Mouse (Mus musculus) hindbrain, embryonic 11.5 days (tissue): ENCODE data around the gene P2rx1. TPM values are rescaled to one million over a fixed set of nuclear protein-coding genes. Genes with fewer than 3 reads are reported as not detected.

Experiments used
- ATAC-seq: fragments of 200-750 bp; cut with Nextera tagmentation; 2 replicates; pipeline ENCODE4 v1.8.0; 2017; ENCODE audit warnings: mild to moderate bottlenecking, moderate TSS enrichment, moderate library complexity; ENCODE audit not compliant: low FRiP score
- DNase-seq: peaks from one replicate; pipeline ENCODE4 v3.0.0-alpha.2; 2015; ENCODE audit warnings: low spot score
- H3K27ac ChIP-seq: fragments of 300-500 bp; sonication (generic); 2 replicates; pipeline ENCODE4 v1.5.1; 2014; ENCODE audit warnings: mild to moderate bottlenecking, low read depth, low read length
- H3K27me3 ChIP-seq: fragments of 300-500 bp; sonication (generic); 2 replicates; pipeline ENCODE4 v1.6.1; 2014; ENCODE audit warnings: mild to moderate bottlenecking, low read length, moderate library complexity, mixed read lengths; ENCODE audit not compliant: control insufficient read depth, insufficient read depth
- H3K36me3 ChIP-seq: fragments of 300-500 bp; sonication (generic); 2 replicates; pipeline ENCODE4 v1.6.1; 2014; ENCODE audit warnings: mild to moderate bottlenecking, low read length, moderate library complexity, mixed read lengths; ENCODE audit not compliant: control insufficient read depth, insufficient read depth
- H3K4me1 ChIP-seq: fragments of 300-500 bp; sonication (generic); replicated peaks from 2 replicates; pipeline ENCODE4 v1.6.1; 2014; ENCODE audit warnings: low read length, mixed read lengths; ENCODE audit not compliant: control insufficient read depth, insufficient read depth
- H3K4me2 ChIP-seq: fragments of 300-500 bp; sonication (generic); replicated peaks from 2 replicates; pipeline ENCODE4 v1.6.1; 2014; ENCODE audit warnings: mild to moderate bottlenecking, low read depth, low read length
- H3K4me3 ChIP-seq: fragments of 300-500 bp; sonication (generic); 2 replicates; pipeline ENCODE4 v1.5.1; 2014; ENCODE audit warnings: low read depth, low read length
- H3K9ac ChIP-seq: fragments of 300-500 bp; sonication (generic); 2 replicates; pipeline ENCODE4 v1.6.1; 2014; ENCODE audit warnings: low read depth, low read length
- H3K9me3 ChIP-seq: fragments of 300-500 bp; sonication (generic); 2 replicates; pipeline ENCODE4 v1.6.1; 2016; ENCODE audit warnings: low read length; ENCODE audit not compliant: control insufficient read depth
- WGBS: fragments of 180-500 bp; shearing (Covaris S2); extraction: QIAGEN DNeasy Blood & Tissue Kit; methylation state at CpG from one replicate; pipeline ENCODE4 v1.1.7; 2014; 5-methylcytosine and 5-hydroxymethylcytosine counted together
- polyA plus RNA-seq: library from polyadenylated mRNA; unstranded; fragments of >200 nt; fragmentation: Nextera tagmentation; extraction: Ambion mirVana; gene quantifications from 2 replicates; pipeline ENCODE4 v1.2.1, GENCODE M21; 2014

The P2rx1 gene
- polyA plus RNA-seq, 1 experiment from 2014 or later = 2.4 TPM

DNA sequence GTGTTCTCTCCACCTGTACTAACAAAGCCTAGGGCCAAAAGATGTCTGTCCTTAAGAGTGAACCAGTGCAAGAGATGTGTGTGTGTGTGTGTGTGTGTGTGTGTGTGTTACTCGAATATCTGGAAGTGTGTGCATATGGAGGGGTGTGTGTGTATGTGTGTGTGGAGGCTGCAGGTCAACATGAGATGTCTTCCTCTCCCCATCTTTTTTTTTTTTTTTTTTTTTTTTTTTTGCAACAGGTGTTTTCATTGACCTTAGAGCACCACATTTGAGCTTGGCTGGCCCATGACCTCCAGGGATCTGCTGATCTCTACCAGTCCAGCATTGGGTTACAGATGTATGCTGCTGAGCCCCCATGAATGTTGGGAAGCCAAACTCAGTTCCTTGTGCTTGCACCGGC lies 2.1 kb upstream of the P2rx1 start:
- Histone ChIP-seq H3K9ac (no peak overlapping the region), H3K36me3 (no peaks in the 10 kb centered on the region), H3K4me2 (no peak overlapping the region), H3K4me3 (no peak overlapping the region), H3K4me1 (no peaks in the 10 kb centered on the region), H3K9me3 (no peaks in the 10 kb centered on the region), H3K27me3 (no peaks in the 10 kb centered on the region), H3K27ac (no peak overlapping the region)
- no peak for ATAC-seq
- 94% methylated on average over 2 of the region's 2 CpGs for WGBS
- no peak for DNase-seq

DNA sequence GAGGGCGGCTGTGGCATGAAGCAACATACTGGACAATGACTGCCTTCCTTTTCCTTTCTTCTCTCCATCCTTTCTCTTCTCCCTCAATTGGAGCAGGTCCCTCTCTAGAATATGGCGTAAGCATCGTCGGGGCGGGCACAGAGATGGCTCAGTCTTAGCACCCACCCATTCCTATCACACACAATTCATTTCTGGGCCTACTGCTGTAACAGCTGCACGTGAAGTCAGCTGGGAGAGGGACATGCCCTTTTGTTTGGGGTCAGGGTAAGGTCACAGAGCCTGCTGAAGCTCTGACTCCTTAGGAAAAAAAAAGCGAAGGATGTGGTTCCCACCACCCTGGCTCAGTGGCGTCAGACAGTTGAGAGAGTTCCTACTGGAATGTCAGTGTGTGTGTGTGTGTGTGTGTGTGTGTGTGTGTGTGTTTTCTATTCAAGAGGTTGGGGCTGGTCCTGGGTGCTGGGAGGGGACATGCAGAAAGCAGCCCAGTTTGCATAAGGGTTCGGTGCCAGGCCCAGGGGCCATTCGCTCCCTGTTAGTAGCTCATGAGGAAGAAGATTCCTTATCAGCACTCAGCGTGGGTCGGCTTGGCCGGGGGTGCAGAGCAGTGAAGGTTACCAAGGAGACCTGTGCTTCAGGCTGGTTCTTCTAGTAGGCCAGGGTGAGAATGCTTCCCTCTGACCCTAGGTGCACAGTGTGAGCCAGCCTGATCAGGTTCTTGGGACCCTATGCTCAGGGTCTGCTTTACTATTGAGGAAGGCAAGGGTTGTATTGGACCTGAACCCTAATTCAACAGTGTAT lies 1.2 kb upstream of the P2rx1 start:
- no peak for ATAC-seq

DNA sequence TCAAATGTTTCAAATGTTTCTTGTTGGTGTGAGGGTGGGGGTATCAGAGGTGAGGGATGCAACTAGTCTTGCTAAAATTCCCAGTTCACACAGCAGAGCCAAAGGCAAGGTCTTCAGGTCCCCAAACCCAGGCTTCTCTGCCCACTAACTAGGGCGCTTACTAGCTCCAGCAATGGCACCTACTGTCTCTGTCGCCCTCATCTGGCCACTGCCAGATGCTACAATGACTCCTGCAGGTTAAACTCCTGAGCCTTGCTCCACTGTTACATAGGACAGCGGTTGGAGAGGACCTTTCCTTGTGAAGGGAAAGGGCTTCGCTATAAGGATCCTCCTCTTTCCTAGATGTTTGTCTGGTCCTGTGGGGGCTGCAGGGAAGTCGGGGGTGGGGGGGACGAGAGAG lies 2.1 kb downstream of the P2rx1 start:
- no peak overlapping the region for H3K27ac ChIP-seq
- 7% methylated on average over 6 of the region's 6 CpGs for WGBS
- no peaks in the 10 kb centered on the region for H3K4me1 ChIP-seq
- H3K4me2 ChIP-seq = no peak overlapping the region
- H3K9me3 ChIP-seq = no peaks in the 10 kb centered on the region
- H3K36me3 ChIP-seq = no peaks in the 10 kb centered on the region
- ATAC-seq = no peak
- H3K9ac ChIP-seq = no peak overlapping the region
- peak; percentile 73 for DNase-seq
- no peaks in the 10 kb centered on the region for H3K27me3 ChIP-seq
- H3K4me3 ChIP-seq = no peak overlapping the region

More for the DNA sequence above, 1.2 kb upstream of the P2rx1 start:
- no peak overlapping the region for H3K4me2 ChIP-seq
- H3K27ac ChIP-seq = no peak overlapping the region
- H3K4me3 ChIP-seq = no peak overlapping the region
- no peaks in the 10 kb centered on the region for H3K4me1 ChIP-seq
- no peak overlapping the region for H3K9ac ChIP-seq
- WGBS = 67% methylated on average over 13 of the region's 13 CpGs
- H3K9me3 ChIP-seq = no peaks in the 10 kb centered on the region
- no peaks in the 10 kb centered on the region for H3K27me3 ChIP-seq
- no peak for DNase-seq
- H3K36me3 ChIP-seq = no peaks in the 10 kb centered on the region

DNA sequence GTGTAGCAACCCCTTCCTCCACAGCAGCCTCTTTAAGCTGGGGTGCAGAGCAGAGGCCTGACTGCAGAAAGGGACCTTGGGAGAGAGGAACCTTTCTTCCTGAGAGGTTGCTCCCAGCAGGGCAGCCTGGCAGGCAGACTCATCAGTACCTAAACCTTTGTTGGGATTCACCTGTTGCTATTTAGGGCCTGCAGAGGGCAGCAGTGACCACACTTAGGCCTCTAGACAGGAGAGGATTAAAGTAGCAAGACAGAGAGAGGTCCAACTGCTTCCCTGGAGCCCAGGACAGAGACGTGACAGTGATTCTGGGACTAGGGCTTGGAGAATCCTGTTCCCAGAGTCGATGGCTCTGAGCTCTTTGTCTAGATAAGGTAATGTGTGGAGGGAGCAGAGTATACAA lies 7.5 kb downstream of the P2rx1 start:
- H3K4me2 ChIP-seq = no peak overlapping the region
- H3K4me1 ChIP-seq = no peaks in the 10 kb centered on the region
- no peak overlapping the region for H3K27ac ChIP-seq
- DNase-seq (peak; percentile 74), ATAC-seq (peak; percentile 35; the same call in 1 of the 2 replicates)
- H3K4me3 ChIP-seq = no peak overlapping the region
- no peak overlapping the region for H3K9ac ChIP-seq
- no peaks in the 10 kb centered on the region for H3K36me3 ChIP-seq
- H3K27me3 ChIP-seq = no peaks in the 10 kb centered on the region
- 6% methylated on average over 2 of the region's 2 CpGs for WGBS
- H3K9me3 ChIP-seq = no peaks in the 10 kb centered on the region

DNA sequence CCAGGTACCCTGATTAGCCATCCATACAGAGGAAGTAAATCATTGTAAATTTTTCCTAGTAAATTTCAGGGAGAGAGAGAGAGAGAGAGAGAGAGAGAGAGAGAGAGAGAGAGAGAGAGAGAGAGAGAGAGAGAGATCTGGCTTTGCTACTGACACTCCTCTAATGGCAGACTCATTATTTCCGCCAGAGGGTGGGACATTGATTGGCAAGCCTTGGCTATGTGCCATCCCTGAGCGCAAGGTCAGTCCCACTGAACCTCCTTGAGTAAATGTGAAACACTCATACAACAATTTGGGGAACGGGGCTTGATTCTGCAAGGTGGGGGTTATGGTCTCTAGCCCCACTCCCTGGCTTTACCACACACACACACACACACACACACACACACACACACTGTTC lies 8.2 kb downstream of the P2rx1 start:
- Histone ChIP-seq H3K4me2 (no peak overlapping the region), H3K4me3 (no peak overlapping the region), H3K9me3 (no peaks in the 10 kb centered on the region), H3K27me3 (no peaks in the 10 kb centered on the region), H3K9ac (no peak overlapping the region), H3K27ac (no peak overlapping the region), H3K4me1 (no peaks in the 10 kb centered on the region), H3K36me3 (no peaks in the 10 kb centered on the region)
- ATAC-seq = no peak
- DNase-seq = no peak
- 86% methylated on average over 3 of the region's 3 CpGs for WGBS

DNA sequence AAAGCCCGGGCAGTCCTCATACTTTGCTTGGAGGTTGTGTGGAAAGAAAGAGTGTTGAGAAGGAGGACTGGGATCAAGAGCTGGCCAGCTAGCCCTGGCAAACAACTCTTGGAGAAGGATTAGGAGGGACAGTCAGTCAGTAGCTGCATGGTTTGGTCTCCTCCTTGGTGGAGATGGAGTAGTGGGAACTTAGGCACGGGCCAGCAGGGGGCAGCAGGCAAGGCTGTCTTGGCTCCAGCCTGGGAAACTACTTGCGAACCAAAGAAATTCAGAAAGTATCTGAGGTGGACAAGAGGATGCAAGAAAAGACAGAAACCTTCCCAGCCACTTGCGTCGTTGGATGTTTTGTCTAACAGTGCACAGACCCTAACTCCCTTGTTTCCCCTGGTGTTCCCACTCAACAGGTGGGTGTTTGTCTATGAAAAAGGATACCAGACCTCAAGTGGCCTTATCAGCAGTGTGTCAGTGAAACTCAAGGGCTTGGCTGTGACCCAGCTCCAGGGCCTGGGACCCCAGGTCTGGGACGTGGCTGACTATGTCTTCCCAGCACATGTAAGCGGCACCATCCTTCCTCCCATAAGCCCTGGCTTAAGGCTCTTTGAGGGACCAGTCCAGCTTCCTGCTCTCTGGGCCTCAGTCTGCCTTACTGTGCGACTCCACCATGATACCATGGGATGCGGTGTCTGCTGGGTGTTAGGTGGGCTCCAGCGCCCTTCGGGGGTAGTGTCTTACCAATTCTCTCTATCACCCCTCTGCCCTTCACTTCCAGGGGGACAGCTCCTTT lies 9.0 kb downstream of the P2rx1 start:
- Histone ChIP-seq H3K27me3 (no peaks in the 10 kb centered on the region), H3K36me3 (no peaks in the 10 kb centered on the region), H3K9me3 (no peaks in the 10 kb centered on the region), H3K4me2 (no peak overlapping the region), H3K4me3 (no peak overlapping the region), H3K27ac (no peak overlapping the region), H3K9ac (no peak overlapping the region), H3K4me1 (no peaks in the 10 kb centered on the region)
- DNase-seq (peak; percentile 66), ATAC-seq (no peak)
- WGBS = 67% methylated on average over 11 of the region's 11 CpGs

DNA sequence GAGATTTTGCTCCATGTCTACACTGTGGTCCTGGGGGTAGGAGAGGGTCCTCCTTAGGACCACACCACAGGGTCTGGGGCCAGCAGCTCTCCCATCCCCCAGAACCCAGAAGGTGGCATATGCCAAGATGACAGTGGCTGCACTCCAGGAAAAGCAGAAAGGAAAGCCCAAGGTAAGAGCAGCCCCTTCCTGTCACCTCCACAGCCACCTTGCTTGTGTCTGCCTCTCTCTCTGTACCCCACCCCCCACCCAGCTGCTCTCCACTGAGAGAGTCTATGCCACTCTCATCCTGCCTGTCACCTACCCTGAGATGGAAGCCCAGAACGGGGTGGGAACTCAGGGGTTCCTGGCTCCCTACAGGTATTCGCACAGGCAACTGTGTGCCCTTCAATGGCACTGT lies 9.9 kb downstream of the P2rx1 start:
- ATAC-seq (no peak), DNase-seq (no peak)
- H3K36me3 ChIP-seq = no peaks in the 10 kb centered on the region
- H3K4me2 ChIP-seq = no peak overlapping the region
- no peak overlapping the region for H3K9ac ChIP-seq
- H3K4me3 ChIP-seq = no peak overlapping the region
- H3K27me3 ChIP-seq = no peaks in the 10 kb centered on the region
- H3K9me3 ChIP-seq = no peaks in the 10 kb centered on the region
- no peaks in the 10 kb centered on the region for H3K4me1 ChIP-seq
- 60% methylated on average over 2 of the region's 2 CpGs for WGBS
- H3K27ac ChIP-seq = no peak overlapping the region

DNA sequence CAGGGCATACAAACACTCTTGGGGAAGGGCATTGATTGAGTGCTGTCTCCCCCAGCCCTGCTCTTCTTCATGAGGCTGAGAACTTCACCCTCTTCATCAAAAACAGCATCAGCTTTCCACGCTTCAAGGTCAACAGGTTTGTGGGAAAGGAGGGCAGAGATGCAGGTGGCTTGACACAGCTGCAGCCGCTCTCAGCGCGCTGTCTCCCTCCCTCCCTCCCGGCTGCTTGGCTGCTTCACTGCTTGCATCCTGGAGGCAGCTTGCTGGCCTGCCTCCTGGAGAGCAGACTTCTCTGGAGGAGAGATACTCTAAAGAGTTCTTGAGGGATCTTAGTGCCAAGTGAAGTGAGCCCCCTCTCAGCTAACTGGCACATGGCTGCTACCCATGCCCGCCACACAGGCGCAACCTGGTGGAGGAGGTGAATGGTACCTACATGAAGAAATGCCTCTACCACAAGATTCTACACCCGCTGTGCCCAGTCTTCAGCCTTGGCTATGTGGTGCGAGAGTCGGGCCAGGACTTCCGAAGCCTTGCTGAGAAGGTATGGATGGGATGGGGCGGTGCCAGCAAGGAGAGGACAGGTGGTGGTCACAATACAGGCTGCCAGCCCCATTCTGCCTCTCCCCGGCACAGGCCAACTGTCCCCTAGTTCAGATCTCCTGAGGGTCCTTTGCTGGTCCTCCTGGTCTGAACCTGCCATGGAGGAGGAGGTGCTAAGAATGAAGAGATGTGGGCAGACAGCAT lies 10.8 kb downstream of the P2rx1 start:
- DNase-seq (no peak), ATAC-seq (no peak)
- no peaks in the 10 kb centered on the region for H3K4me1 ChIP-seq
- H3K27me3 ChIP-seq = no peaks in the 10 kb centered on the region; the same call in 1 of the 2 replicates
- H3K4me2 ChIP-seq = no peak overlapping the region
- no peak overlapping the region for H3K4me3 ChIP-seq
- H3K9me3 ChIP-seq = no peaks in the 10 kb centered on the region
- H3K9ac ChIP-seq = no peak overlapping the region
- WGBS = 63% methylated on average over 13 of the region's 13 CpGs
- no peak overlapping the region for H3K27ac ChIP-seq
- no peaks in the 10 kb centered on the region for H3K36me3 ChIP-seq
